ENCODE assay signal across 8 mouse cellular contexts in genomic region chr13:108158465-108159240, GRCm38 (mm10). TPM values are rescaled to one million over a fixed set of nuclear protein-coding genes. Genes with fewer than 3 reads are reported as not detected.
DNase-seq lines count a peak whose midpoint lies in the region; ATAC-seq and TF ChIP-seq lines count a peak whose summit lies in the region.

TSS of gene Ndufaf2 (minus strand) at chr13:108158623.
TSS of gene Ercc8 (plus strand) at chr13:108158731.

- H3K27ac ChIP-seq in CH12.LX (ENCODE audit: insufficient read depth, low read depth) = 0 out of 2 replicates have a peak within 1 kb of the TSS, but pooled peaks have one; percentile 13
- H3K27ac ChIP-seq in forebrain, embryonic 11.5 days (ENCODE audit: low read depth, low read length) = no peak within 1 kb of the TSS
- H3K27ac ChIP-seq in heart, embryonic 16.5 days (ENCODE audit: low read length) = no peak within 1 kb of the TSS; the same call in 1 of the 2 replicates
- peak within 1 kb of the TSS; percentile 31; the same call in 1 of the 2 replicates for H3K27ac ChIP-seq in liver, embryonic 15.5 days (replicated peaks)
- no peak within 1 kb of the TSS for H3K27ac ChIP-seq in neural tube, embryonic 12.5 days

- peak; percentile 95 for DNase-seq in CH12.LX (ENCODE audit: extremely low read depth)
- peak; percentile 80 for DNase-seq in c-Kit-positive CD71-positive TER-119-negative erythroid progenitor cells, embryonic 14.5 days (ENCODE audit: low read depth)
- peak; percentile 99 for DNase-seq in forebrain, embryonic 11.5 days (ENCODE audit: low spot score)
- DNase-seq in kidney, postnatal 36 days = peak; percentile 96 to 99
- peak; percentile 89 for DNase-seq in telencephalon, adult 2 months (ENCODE audit: low read depth, low spot score)

- TF ChIP-seq CTCF in CH12.LX (conservative IDR thresholded peaks at IDR 0.05 in 1 of 2, IDR thresholded peaks at IDR 0.05 in 1 of 2; ENCODE audit: low read depth in 2 of 2, low read length in 2 of 2) = no peak

- H3K4me2 ChIP-seq in CH12.LX (ENCODE audit: insufficient read depth, low read depth, poor library complexity, severe bottlenecking) = peak within 1 kb of the TSS; percentile 99
- H3K4me2 ChIP-seq in forebrain, embryonic 11.5 days (ENCODE audit: low read depth, low read length, severe bottlenecking) = peak within 1 kb of the TSS; percentile 75
- H3K4me2 ChIP-seq in heart, embryonic 16.5 days (ENCODE audit: low read depth, low read length) = peak within 1 kb of the TSS; percentile 85
- peak within 1 kb of the TSS; percentile 91 for H3K4me2 ChIP-seq in liver, embryonic 15.5 days
- peak within 1 kb of the TSS; percentile 75 for H3K4me2 ChIP-seq in neural tube, embryonic 12.5 days (replicated peaks)

- peaks cover 34% of the 10 kb centered on the region for H3K79me2 ChIP-seq in CH12.LX (replicated peaks; ENCODE audit: control insufficient read depth, extremely low read depth, insufficient read depth, poor library complexity, severe bottlenecking)

- H3K27me3 ChIP-seq in CH12.LX (replicated peaks) = no peaks in the 10 kb centered on the region
- no peaks in the 10 kb centered on the region for H3K27me3 ChIP-seq in forebrain, embryonic 11.5 days (ENCODE audit: control insufficient read depth, insufficient read depth, low read length)
- H3K27me3 ChIP-seq in heart, embryonic 16.5 days (ENCODE audit: control insufficient read depth, insufficient read depth, low read length) = no peaks in the 10 kb centered on the region
- no peaks in the 10 kb centered on the region for H3K27me3 ChIP-seq in liver, embryonic 15.5 days
- H3K27me3 ChIP-seq in neural tube, embryonic 12.5 days (replicated peaks) = no peaks in the 10 kb centered on the region

- no peaks in the 10 kb centered on the region for H3K9me3 ChIP-seq in CH12.LX (replicated peaks; ENCODE audit: low read length)
- H3K9me3 ChIP-seq in forebrain, embryonic 11.5 days (ENCODE audit: control insufficient read depth, low read length) = no peaks in the 10 kb centered on the region
- H3K9me3 ChIP-seq in heart, embryonic 16.5 days (replicated peaks; ENCODE audit: control insufficient read depth, low read length) = no peaks in the 10 kb centered on the region
- H3K9me3 ChIP-seq in liver, embryonic 15.5 days (replicated peaks) = no peaks in the 10 kb centered on the region
- no peaks in the 10 kb centered on the region for H3K9me3 ChIP-seq in neural tube, embryonic 12.5 days

- WGBS in forebrain, embryonic 11.5 days = under 1% methylated on average over 47 of the region's 47 CpGs
- WGBS in heart, embryonic 16.5 days = under 1% methylated on average over 47 of the region's 47 CpGs
- WGBS in liver, embryonic 15.5 days (ENCODE audit: insufficient replicate concordance) = under 1% methylated on average over 47 of the region's 47 CpGs
- under 1% methylated on average over 47 of the region's 47 CpGs for WGBS in neural tube, embryonic 12.5 days

- TF ChIP-seq RAD21 in CH12.LX (IDR thresholded peaks at IDR 0.05; ENCODE audit: low read depth, low read length) = no peak

- dilution Hi-C loops in CH12.LX (cut with MboI; ENCODE audit: extremely low pct_ligation_motif_present, extremely low pct_unique_long_range_greater_than_20kb, low sequenced_read_pairs) = no loop called here

- H3K36me3 ChIP-seq in CH12.LX (replicated peaks in 1 of 2; ENCODE audit: control insufficient read depth in 1 of 2, insufficient read depth in 1 of 2, low read length in 1 of 2) = peaks cover 14 to 40% of the 10 kb centered on the region in 2 experiments
- H3K36me3 ChIP-seq in forebrain, embryonic 11.5 days (ENCODE audit: control insufficient read depth, insufficient read depth, low read length) = no peaks in the 10 kb centered on the region
- H3K36me3 ChIP-seq in heart, embryonic 16.5 days (ENCODE audit: control insufficient read depth, insufficient read depth) = no peaks in the 10 kb centered on the region
- H3K36me3 ChIP-seq in liver, embryonic 15.5 days (replicated peaks) = 0 out of 2 replicates have a peak, but pooled peaks cover 5% of the 10 kb centered on the region
- peaks cover 8% of the 10 kb centered on the region; the same call in 1 of the 2 replicates for H3K36me3 ChIP-seq in neural tube, embryonic 12.5 days

- peak within 1 kb of the TSS; percentile 64 for H3K9ac ChIP-seq in CH12.LX (ENCODE audit: insufficient read depth, low read depth)
- peak within 1 kb of the TSS; percentile 77 for H3K9ac ChIP-seq in forebrain, embryonic 11.5 days (ENCODE audit: low read length)
- peak within 1 kb of the TSS; percentile 82 for H3K9ac ChIP-seq in heart, embryonic 16.5 days (ENCODE audit: low read length)
- peak within 1 kb of the TSS; percentile 67 for H3K9ac ChIP-seq in liver, embryonic 15.5 days
- H3K9ac ChIP-seq in neural tube, embryonic 12.5 days = peak within 1 kb of the TSS; percentile 71

- peak within 1 kb of the TSS; percentile 88 to 96 (median 91) for H3K4me3 ChIP-seq in CH12.LX (replicated peaks in 1 of 3; ENCODE audit: low read depth in 2 of 3, low read length in 2 of 3, poor library complexity in 1 of 3)
- H3K4me3 ChIP-seq in forebrain, embryonic 11.5 days (ENCODE audit: low read depth, low read length) = peak within 1 kb of the TSS; percentile 90
- peak within 1 kb of the TSS; percentile 97 for H3K4me3 ChIP-seq in heart, embryonic 16.5 days (ENCODE audit: low read length)
- peak within 1 kb of the TSS; percentile 91 for H3K4me3 ChIP-seq in liver, embryonic 15.5 days (replicated peaks)
- peak within 1 kb of the TSS; percentile 90 for H3K4me3 ChIP-seq in neural tube, embryonic 12.5 days

- TF ChIP-seq POLR2A in CH12.LX (IDR thresholded peaks at IDR 0.05; ENCODE audit: low read depth, low read length) = peak; percentile 91

- peak; percentile 99 for ATAC-seq in forebrain, embryonic 11.5 days (replicated peaks; ENCODE audit: low FRiP score)
- peak; percentile 98 for ATAC-seq in heart, embryonic 16.5 days (replicated peaks; ENCODE audit: extremely low read depth, insufficient read depth, low FRiP score)
- ATAC-seq in liver, embryonic 15.5 days (ENCODE audit: insufficient read depth) = peak; percentile 97
- peak; percentile 98 for ATAC-seq in neural tube, embryonic 12.5 days (ENCODE audit: low FRiP score, low read depth)

- peaks cover 5 to 37% of the 10 kb centered on the region in 2 experiments; a peak in 2 of 4 replicates for H3K4me1 ChIP-seq in CH12.LX (ENCODE audit: control insufficient read depth in 1 of 2, insufficient read depth in 2 of 2)
- peaks cover 6% of the 10 kb centered on the region; the same call in 1 of the 2 replicates for H3K4me1 ChIP-seq in forebrain, embryonic 11.5 days (replicated peaks; ENCODE audit: control insufficient read depth, insufficient read depth, low read length)
- peaks cover 11% of the 10 kb centered on the region for H3K4me1 ChIP-seq in heart, embryonic 16.5 days (ENCODE audit: control insufficient read depth, insufficient read depth, low read length)
- peaks cover 30% of the 10 kb centered on the region for H3K4me1 ChIP-seq in liver, embryonic 15.5 days (replicated peaks)
- peaks cover 7% of the 10 kb centered on the region; the same call in 1 of the 2 replicates for H3K4me1 ChIP-seq in neural tube, embryonic 12.5 days

- in situ Hi-C loops in CH12.LX (cut with MboI; ENCODE audit: low pct_ligation_motif_present, low pct_unique_long_range_greater_than_20kb, low sequenced_read_pairs) = loop anchor here (10.0 kb wide), 1 partner anchor 834 kb away; no protein-coding TSS in a partner anchor

- no peak for TF ChIP-seq EP300 in CH12.LX (IDR thresholded peaks at IDR 0.05; ENCODE audit: low read length)

TF ChIP-seq in CH12.LX, 34 proteins besides CTCF, POLR2A, EP300 and RAD21 (continues in another document):
- TF ChIP-seq ZC3H11A (IDR thresholded peaks at IDR 0.05; ENCODE audit: low read depth, low read length) = no peak
- peak; percentile 80; the same call in 1 of the 2 replicates for TF ChIP-seq KAT2A (IDR thresholded peaks at IDR 0.05; ENCODE audit: insufficient replicate concordance, low read length)
- TF ChIP-seq UBTF (IDR thresholded peaks at IDR 0.05; ENCODE audit: low read depth, low read length) = no peak
- peak; percentile 86 for TF ChIP-seq ZMIZ1 (IDR thresholded peaks at IDR 0.05; ENCODE audit: low read depth, low read length)
- TF ChIP-seq JUN (IDR thresholded peaks at IDR 0.05; ENCODE audit: insufficient read depth, low read depth, low read length) = no peak
- TF ChIP-seq TBP (conservative IDR thresholded peaks at IDR 0.05; ENCODE audit: low read depth, low read length) = peak; percentile 71; the same call in 1 of the 2 replicates
- TF ChIP-seq GABPA (IDR thresholded peaks at IDR 0.05; ENCODE audit: insufficient replicate concordance, low read depth, low read length) = no peak
- peak; percentile 33; the same call in 1 of the 2 replicates for TF ChIP-seq BHLHE40 (IDR thresholded peaks at IDR 0.05; ENCODE audit: low read depth, low read length)
- TF ChIP-seq MAZ (IDR thresholded peaks at IDR 0.05; ENCODE audit: low read depth, low read length) = peak; percentile 37; the same call in 1 of the 2 replicates
- TF ChIP-seq PAX5 (IDR thresholded peaks at IDR 0.05; ENCODE audit: low read length) = no peak
- TF ChIP-seq MXI1 (IDR thresholded peaks at IDR 0.05; ENCODE audit: low read depth, low read length) = peak; percentile 98
- TF ChIP-seq ELF1 (IDR thresholded peaks at IDR 0.05; ENCODE audit: low read depth, low read length) = peak; percentile 56; the same call in 1 of the 2 replicates
- no peak for TF ChIP-seq IRF4 (IDR thresholded peaks at IDR 0.05; ENCODE audit: low read depth, low read length)
- no peak for TF ChIP-seq CHD1 (IDR thresholded peaks at IDR 0.05; ENCODE audit: low read depth, low read length)
- no peak for TF ChIP-seq ZKSCAN1 (IDR thresholded peaks at IDR 0.05; ENCODE audit: borderline replicate concordance, low read depth, low read length)

RNA-seq across cellular contexts. Expression of gene Ndufaf2, which starts in this region (rescaled TPM):
- total RNA-seq in CH12.LX (2012; rRNA removed) = 51.2 and 65.9 TPM in 2 replicates
- total RNA-seq in CH12.LX (2014; rRNA removed) = 37.1 and 55.3 TPM in 2 replicates
- 117 and 161 TPM in 2 replicates for polyA plus RNA-seq in CH12.LX (2012; ENCODE audit: insufficient read length, low read depth)
- 86.0 and 96.1 TPM in 2 replicates for polyA plus RNA-seq in forebrain, embryonic 11.5 days (2014; fragmentation: Nextera tagmentation; extraction: Ambion mirVana)
- polyA plus RNA-seq in heart, embryonic 16.5 days (2015; fragmentation: Nextera tagmentation; extraction: Ambion mirVana) = 51.3 and 58.2 TPM in 2 replicates
- polyA plus RNA-seq in liver, embryonic 15.5 days (2015; fragmentation: Nextera tagmentation; extraction: Ambion mirVana) = 19.5 and 23.8 TPM in 2 replicates
- polyA plus RNA-seq in neural tube, embryonic 12.5 days (2016; fragmentation: Nextera tagmentation; extraction: Ambion mirVana) = 69.8 and 79.0 TPM in 2 replicates

RNA-seq across cellular contexts. Expression of gene Ercc8, which starts in this region (rescaled TPM):
- total RNA-seq in CH12.LX (2012; rRNA removed) (20.0 and 27.1 TPM in 2 replicates), CH12.LX (2014; rRNA removed) (29.4 and 32.2 TPM in 2 replicates)
- 20.7 and 23.0 TPM in 2 replicates for polyA plus RNA-seq in CH12.LX (2012; ENCODE audit: insufficient read length, low read depth)
- 25.0 and 26.7 TPM in 2 replicates for polyA plus RNA-seq in forebrain, embryonic 11.5 days (2014; fragmentation: Nextera tagmentation; extraction: Ambion mirVana)
- polyA plus RNA-seq in heart, embryonic 16.5 days (2015; fragmentation: Nextera tagmentation; extraction: Ambion mirVana) = 11.6 and 13.1 TPM in 2 replicates
- polyA plus RNA-seq in liver, embryonic 15.5 days (2015; fragmentation: Nextera tagmentation; extraction: Ambion mirVana) = 6.2 and 7.4 TPM in 2 replicates
- 23.4 and 24.0 TPM in 2 replicates for polyA plus RNA-seq in neural tube, embryonic 12.5 days (2016; fragmentation: Nextera tagmentation; extraction: Ambion mirVana)

Comparison
In these comparisons a context has a peak if more than half of its experiments do, and no peak if none do; other contexts are left out.
1. H3K27ac ChIP-seq: peak in CH12.LX (single experiment) and liver, embryonic 15.5 days (single experiment); none in forebrain, embryonic 11.5 days (single experiment), heart, embryonic 16.5 days (single experiment) and neural tube, embryonic 12.5 days (single experiment).
2. Peak in every context shown above with its lines, with median percentiles within 50 percentile points of each other: DNase-seq, H3K4me2 ChIP-seq, H3K4me3 ChIP-seq, H3K9ac ChIP-seq and ATAC-seq.